Mouse (Mus musculus): Measurements from ENCODE around the gene Arpp21.
"Not testable (repeated sequence)": the region's sequence is repeated elsewhere in the genome, so short reads cannot be mapped to it uniquely, and the experiment has no call there.

- not testable (repeated sequence) for TF ChIP-seq POLR2A (IDR thresholded peaks at IDR 0.05; ENCODE audit: insufficient read length, low read depth); TCF12 (IDR thresholded peaks at IDR 0.05; ENCODE audit: insufficient read depth, poor library complexity, severe bottlenecking); POLR2AphosphoS2 (IDR thresholded peaks at IDR 0.05; ENCODE audit: insufficient read length, low read depth)
These were observed 201.9 kb downstream of the Arpp21 start for GRCm38 (mm10) chr9:112033840-112034239.
